In the genomic region with DNA sequence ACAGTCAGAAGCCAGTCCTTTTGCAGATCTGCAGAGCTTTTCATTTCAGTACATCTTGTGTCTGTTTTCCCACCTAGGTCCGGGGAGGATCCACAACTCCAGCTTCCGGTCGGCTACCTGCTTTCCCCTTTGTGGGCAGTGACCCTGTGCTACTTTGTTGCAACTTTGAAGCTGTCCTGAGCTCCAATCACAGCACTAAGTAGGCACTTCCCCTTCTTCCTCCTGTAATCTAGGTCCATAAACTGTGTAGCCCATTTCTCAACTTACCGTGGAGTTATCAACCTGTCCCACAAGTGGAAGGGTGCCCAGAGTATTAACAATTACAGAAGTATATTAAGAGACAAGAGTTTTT, we compare ENCODE assay signal across 8 mouse cellular contexts. TPM values are rescaled to one million over a fixed set of nuclear protein-coding genes. Genes with fewer than 3 reads are reported as not detected.
DNase-seq lines count a peak whose midpoint lies in the region; ATAC-seq and TF ChIP-seq lines count a peak whose summit lies in the region.

No protein-coding gene starts in this region.

- peak overlapping the region; percentile 46; the same call in 1 of the 2 replicates for H3K27ac ChIP-seq in testis, adult 2 months (ENCODE audit: control insufficient read depth, insufficient read depth, low read depth, low read length)
- no peak overlapping the region for H3K27ac ChIP-seq in forebrain, embryonic 14.5 days (ENCODE audit: low read depth, low read length)
- no peak overlapping the region for H3K27ac ChIP-seq in liver, embryonic 14.5 days
- H3K27ac ChIP-seq in stomach, embryonic 16.5 days (ENCODE audit: low read length), result peak overlapping the region; percentile 89

- no peak for TF ChIP-seq CTCF in testis, adult 2 months (IDR thresholded peaks at IDR 0.05; ENCODE audit: control insufficient read depth, insufficient read depth, insufficient replicate concordance, low read depth, low read length)
- TF ChIP-seq CTCF in liver, embryonic 14.5 days (IDR thresholded peaks at IDR 0.05; ENCODE audit: low read depth), result no peak

- no peaks in the 10 kb centered on the region for H3K36me3 ChIP-seq in testis, adult 2 months (ENCODE audit: control insufficient read depth, insufficient read depth, low read length)
- no peaks in the 10 kb centered on the region for H3K36me3 ChIP-seq in forebrain, embryonic 14.5 days (ENCODE audit: control insufficient read depth, insufficient read depth, low read length)
- H3K36me3 ChIP-seq in liver, embryonic 14.5 days (replicated peaks; ENCODE audit: control insufficient read depth, insufficient read depth, low read depth), result no peaks in the 10 kb centered on the region
- H3K36me3 ChIP-seq in stomach, embryonic 16.5 days (ENCODE audit: control insufficient read depth, insufficient read depth, low read length), result no peaks in the 10 kb centered on the region

- H3K4me2 ChIP-seq in forebrain, embryonic 14.5 days (ENCODE audit: low read length), result peak overlapping the region; percentile 35
- peak overlapping the region; percentile 60 for H3K4me2 ChIP-seq in liver, embryonic 14.5 days (ENCODE audit: low read depth)
- H3K4me2 ChIP-seq in stomach, embryonic 16.5 days (ENCODE audit: low read depth, low read length), result peak overlapping the region; percentile 56

- no peak for DNase-seq in testis, postnatal 14 days (ENCODE audit: low spot score)
- DNase-seq in forebrain, embryonic 14.5 days (ENCODE audit: low spot score), result no peak
- no peak for DNase-seq in liver, embryonic 14.5 days (ENCODE audit: low read depth in 3 of 3, low spot score in 3 of 3)
- DNase-seq in layer of hippocampus, postnatal 36 days, result no peak
- no peak for DNase-seq in urinary bladder, postnatal 36 days (ENCODE audit: low spot score in 2 of 2)
- DNase-seq in spleen, adult 12 weeks (ENCODE audit: low spot score), result no peak

- peak overlapping the region; percentile 25; the same call in 1 of the 2 replicates for H3K9ac ChIP-seq in forebrain, embryonic 14.5 days (ENCODE audit: low read length)
- no peak overlapping the region for H3K9ac ChIP-seq in liver, embryonic 14.5 days (replicated peaks)
- peak overlapping the region; percentile 84 for H3K9ac ChIP-seq in stomach, embryonic 16.5 days (ENCODE audit: low read length)

- peaks cover 3% of the 10 kb centered on the region; the same call in 1 of the 2 replicates for H3K4me1 ChIP-seq in testis, adult 2 months (ENCODE audit: control insufficient read depth, insufficient read depth, low read length)
- H3K4me1 ChIP-seq in forebrain, embryonic 14.5 days (ENCODE audit: control insufficient read depth, insufficient read depth, low read length), result no peaks in the 10 kb centered on the region
- H3K4me1 ChIP-seq in liver, embryonic 14.5 days (replicated peaks; ENCODE audit: control insufficient read depth in 2 of 2, insufficient read depth in 2 of 2, low read length in 1 of 2), result no peaks in the 10 kb centered on the region
- H3K4me1 ChIP-seq in stomach, embryonic 16.5 days (ENCODE audit: control insufficient read depth, insufficient read depth, low read length), result peaks cover 3% of the 10 kb centered on the region; the same call in 1 of the 2 replicates

- 13% methylated on average over 4 of the region's 4 CpGs for whole genome bisulfite sequencing in forebrain, embryonic 14.5 days
- 2% methylated on average over 4 of the region's 4 CpGs for WGBS in liver, embryonic 14.5 days (ENCODE audit: insufficient replicate concordance)
- 11% methylated on average over 4 of the region's 4 CpGs for WGBS in stomach, embryonic 16.5 days

- TF ChIP-seq EP300 in liver, embryonic 14.5 days (IDR thresholded peaks at IDR 0.05; ENCODE audit: low read depth), result no peak

- ATAC-seq in forebrain, embryonic 14.5 days, result peak; percentile 57; the same call in 1 of the 2 replicates
- ATAC-seq in liver, embryonic 14.5 days (ENCODE audit: insufficient read depth), result peak; percentile 40; the same call in 1 of the 2 replicates
- no peak for ATAC-seq in stomach, embryonic 16.5 days (ENCODE audit: insufficient read depth, low FRiP score)

- no peak for TF ChIP-seq POLR2A in testis, adult 2 months (IDR thresholded peaks at IDR 0.05; ENCODE audit: control insufficient read depth, low read depth, low read length)

- H3K4me3 ChIP-seq in testis, adult 2 months (ENCODE audit: control insufficient read depth, low read depth, low read length), result peak overlapping the region; percentile 89
- H3K4me3 ChIP-seq in forebrain, embryonic 14.5 days (ENCODE audit: low read depth, low read length), result peak overlapping the region; percentile 55
- peak overlapping the region; percentile 59 for H3K4me3 ChIP-seq in liver, embryonic 14.5 days (ENCODE audit: insufficient read depth in 1 of 2, low read depth in 2 of 2, low read length in 2 of 2)
- peak overlapping the region; percentile 76 for H3K4me3 ChIP-seq in stomach, embryonic 16.5 days (replicated peaks; ENCODE audit: low read length)

- no peaks in the 10 kb centered on the region for H3K27me3 ChIP-seq in testis, adult 2 months (ENCODE audit: control insufficient read depth, insufficient read depth, low read length)
- no peaks in the 10 kb centered on the region for H3K27me3 ChIP-seq in forebrain, embryonic 14.5 days (replicated peaks; ENCODE audit: control insufficient read depth, insufficient read depth, low read length)
- no peaks in the 10 kb centered on the region for H3K27me3 ChIP-seq in liver, embryonic 14.5 days (ENCODE audit: control insufficient read depth, insufficient read depth, low read length)
- no peaks in the 10 kb centered on the region for H3K27me3 ChIP-seq in stomach, embryonic 16.5 days (ENCODE audit: control insufficient read depth, insufficient read depth, low read length)

- no peaks in the 10 kb centered on the region for H3K9me3 ChIP-seq in forebrain, embryonic 14.5 days (replicated peaks; ENCODE audit: control insufficient read depth, low read length)
- no peaks in the 10 kb centered on the region for H3K9me3 ChIP-seq in liver, embryonic 14.5 days (ENCODE audit: control insufficient read depth, low read length)
- H3K9me3 ChIP-seq in stomach, embryonic 16.5 days (replicated peaks; ENCODE audit: control insufficient read depth, low read length), result no peaks in the 10 kb centered on the region

RNA-seq across cellular contexts. Expression of a gene that starts 0.3 kb away (rescaled TPM):
- polyA plus RNA-seq in testis, adult 2 months (2012; rRNA removed), result 0.90 and 1.3 TPM in 2 replicates
- polyA plus RNA-seq in forebrain, embryonic 14.5 days (2014; fragmentation: Nextera tagmentation; extraction: Ambion mirVana), result 12.3 and 16.3 TPM in 2 replicates
- 0.25 and 0.40 TPM in 2 replicates for polyA plus RNA-seq in liver, embryonic 14.5 days (2012; rRNA removed)
- polyA plus RNA-seq in liver, embryonic 14.5 days (2014; fragmentation: Nextera tagmentation; extraction: Ambion mirVana), result 0.74 and 1.6 TPM in 2 replicates
- 5.9 and 6.0 TPM in 2 replicates for polyA plus RNA-seq in stomach, embryonic 16.5 days (2015; fragmentation: Nextera tagmentation; extraction: Ambion mirVana)
- total RNA-seq in layer of hippocampus, postnatal 36 days (2021), result 1 to 10 TPM; 7.3 to 9.9 TPM

RNA-seq across cellular contexts. Expression of a gene that starts 39.4 kb away (rescaled TPM):
- polyA plus RNA-seq in testis, adult 2 months (2012; rRNA removed), result not detected in 2 replicates
- 1.3 TPM in 1 of 2 replicates, not detected in the other for polyA plus RNA-seq in forebrain, embryonic 14.5 days (2014; fragmentation: Nextera tagmentation; extraction: Ambion mirVana)
- not detected in 2 replicates for polyA plus RNA-seq in liver, embryonic 14.5 days (2012; rRNA removed)
- 0.57 TPM in 1 of 2 replicates, not detected in the other for polyA plus RNA-seq in liver, embryonic 14.5 days (2014; fragmentation: Nextera tagmentation; extraction: Ambion mirVana)
- polyA plus RNA-seq in stomach, embryonic 16.5 days (2015; fragmentation: Nextera tagmentation; extraction: Ambion mirVana), result 1.6 and 3.7 TPM in 2 replicates
- 1 to 10 TPM; 2.6 to 4.0 TPM for total RNA-seq in layer of hippocampus, postnatal 36 days (2021)

Comparison
In these comparisons a context has a peak if more than half of its experiments do, and no peak if none do; other contexts are left out.
1. H3K27ac ChIP-seq: peak in testis, adult 2 months (single experiment) and stomach, embryonic 16.5 days (single experiment); none in forebrain, embryonic 14.5 days (single experiment) and liver, embryonic 14.5 days (single experiment).
2. Peak in every context shown above with its lines, with median percentiles within 50 percentile points of each other: H3K4me3 ChIP-seq and H3K4me2 ChIP-seq.